Mouse (Mus musculus): ENCODE results near the gene Iffo1. TPM values are rescaled to one million over a fixed set of nuclear protein-coding genes. Genes with fewer than 3 reads are reported as not detected.

Gene Iffo1
- polyA plus RNA-seq, 1 experiment = 51.8 TPM

- Histone ChIP-seq H3K4me1 (ENCODE audit: control insufficient read depth, insufficient read depth, low read length) (peaks cover 12% of the 10 kb centered on the region), H3K4me3 (ENCODE audit: insufficient read depth, low read length) (peak overlapping the region; percentile 92), H3K27ac (ENCODE audit: insufficient read depth, low read depth, low read length) (peak overlapping the region; percentile 85)
- TF ChIP-seq POLR2A (IDR thresholded peaks at IDR 0.05; ENCODE audit: borderline replicate concordance, low read depth, low read length) (no peak), CTCF (IDR thresholded peaks at IDR 0.05; ENCODE audit: low read depth, low read length) (no peak)
Observed at GRCm38 (mm10) chr6:125164672-125165327, 19.8 kb downstream of the Iffo1 start.

DNA sequence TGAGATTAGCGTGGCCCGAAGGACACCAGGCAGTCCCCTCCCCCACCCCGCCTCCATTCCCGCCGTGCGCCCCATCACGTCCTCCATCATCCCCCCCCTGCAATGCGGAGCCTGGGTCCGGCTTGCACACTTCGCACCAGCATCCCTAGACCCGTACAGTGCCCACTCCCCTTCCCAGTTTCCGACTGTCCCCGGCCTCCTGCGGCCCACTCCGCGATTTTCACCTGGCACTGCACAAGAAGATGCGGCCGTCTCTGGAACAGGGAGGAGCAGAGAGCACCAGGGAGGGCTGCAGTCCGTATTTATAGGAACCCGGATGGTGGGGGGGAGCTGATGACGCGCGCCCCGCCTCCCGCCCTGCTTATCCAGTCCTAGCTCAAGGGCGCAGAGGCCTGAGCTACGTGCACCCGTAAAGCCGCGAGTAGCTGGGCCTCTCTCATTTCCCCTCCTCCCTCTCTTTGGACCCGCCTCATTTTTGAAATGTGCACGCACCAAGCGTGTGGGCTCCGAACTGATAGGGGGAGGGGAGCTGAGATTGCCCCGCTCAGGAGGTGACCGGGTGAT is 20.4 kb downstream of the Iffo1 start:
- H3K4me1 ChIP-seq (ENCODE audit: control insufficient read depth, insufficient read depth, low read length) = peaks cover 12% of the 10 kb centered on the region
- peak overlapping the region; percentile 85 for H3K27ac ChIP-seq (ENCODE audit: insufficient read depth, low read depth, low read length)
- H3K4me3 ChIP-seq (ENCODE audit: insufficient read depth, low read length) = peak overlapping the region; percentile 92
- TF ChIP-seq CTCF (IDR thresholded peaks at IDR 0.05; ENCODE audit: low read depth, low read length) = no peak
- TF ChIP-seq POLR2A (IDR thresholded peaks at IDR 0.05; ENCODE audit: borderline replicate concordance, low read depth, low read length) = peak; percentile 94; the same call in 1 of the 2 replicates

- peak within 1 kb of the TSS; percentile 85 for H3K27ac ChIP-seq (ENCODE audit: insufficient read depth, low read depth, low read length)
- peaks cover 12% of the 10 kb centered on the region for H3K4me1 ChIP-seq (ENCODE audit: control insufficient read depth, insufficient read depth, low read length)
- peak within 1 kb of the TSS; percentile 92 for H3K4me3 ChIP-seq (ENCODE audit: insufficient read depth, low read length)
- TF ChIP-seq CTCF (IDR thresholded peaks at IDR 0.05; ENCODE audit: low read depth, low read length) (no peak), POLR2A (IDR thresholded peaks at IDR 0.05; ENCODE audit: borderline replicate concordance, low read depth, low read length) (no peak)
Observed at GRCm38 (mm10) chr6:125166051-125166751, 21.2 kb downstream of the Iffo1 start, which contains the start of gene Gapdh. Gapdh (minus strand) TSS chr6:125166467.

DNA sequence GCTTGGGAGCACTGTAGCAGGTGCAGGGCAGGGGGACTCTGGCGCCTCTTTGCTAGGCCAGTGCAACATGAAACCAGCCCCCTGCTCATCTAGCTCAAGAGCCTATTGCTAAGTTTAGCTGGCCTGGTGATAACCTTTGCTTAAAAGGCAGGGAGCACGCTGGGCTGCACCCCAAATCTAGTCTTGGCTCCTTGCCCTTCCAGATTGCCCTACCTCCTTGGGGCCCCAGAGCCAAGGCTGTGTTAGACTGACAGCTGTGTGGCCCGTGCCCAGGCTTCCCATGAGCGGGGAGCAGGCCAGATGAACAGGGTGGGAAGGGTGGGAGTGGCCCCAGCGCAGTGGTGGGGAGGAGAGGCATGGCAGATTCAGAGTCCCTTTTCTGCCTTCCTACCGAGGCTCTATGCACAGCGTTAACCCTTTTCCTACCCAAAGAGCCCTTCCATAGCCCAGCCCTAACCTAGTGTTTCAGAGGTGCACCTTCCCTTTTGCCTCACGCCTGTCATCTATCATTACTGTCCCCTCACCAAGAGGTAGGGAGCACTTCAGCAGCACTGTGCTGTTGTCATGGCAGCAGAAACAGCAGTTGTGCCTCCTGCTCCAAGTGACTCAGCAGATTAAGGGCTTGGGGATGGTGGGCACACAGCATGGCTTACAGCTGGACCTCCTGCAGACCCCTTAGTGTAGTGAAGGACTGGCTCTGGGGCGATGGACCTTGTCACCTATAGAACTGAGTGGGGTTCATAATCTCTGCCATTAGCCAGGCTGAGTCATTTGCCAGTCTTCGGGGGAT is 22.0 kb downstream of the Iffo1 start:
- peak overlapping the region; percentile 77 for H3K27ac ChIP-seq (ENCODE audit: insufficient read depth, low read depth, low read length)
- peaks cover 12% of the 10 kb centered on the region for H3K4me1 ChIP-seq (ENCODE audit: control insufficient read depth, insufficient read depth, low read length)
- TF ChIP-seq POLR2A (IDR thresholded peaks at IDR 0.05; ENCODE audit: borderline replicate concordance, low read depth, low read length) (no peak), CTCF (IDR thresholded peaks at IDR 0.05; ENCODE audit: low read depth, low read length) (no peak)
- peak overlapping the region; percentile 64 for H3K4me3 ChIP-seq (ENCODE audit: insufficient read depth, low read length)

DNA sequence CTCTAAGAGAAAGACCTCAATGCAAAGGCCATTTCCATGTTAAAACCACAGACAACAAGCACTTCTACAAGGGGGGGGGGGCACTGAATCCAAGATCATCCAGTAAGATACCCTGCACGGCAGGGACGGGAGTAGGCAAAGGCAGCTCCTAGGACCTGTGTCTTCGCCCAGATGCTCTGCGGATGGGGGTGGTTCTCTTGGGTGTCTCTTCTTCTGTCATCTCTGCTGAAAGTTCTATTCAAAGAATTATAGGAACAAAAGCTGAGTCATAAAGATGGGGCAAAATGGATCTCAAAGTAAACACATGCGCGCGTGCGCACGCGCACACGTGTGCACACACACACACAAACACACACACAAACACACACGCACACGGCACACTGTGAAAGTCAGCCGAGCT is 23.0 kb downstream of the Iffo1 start:
- Histone ChIP-seq H3K4me3 (ENCODE audit: insufficient read depth, low read length) (no peak overlapping the region), H3K4me1 (ENCODE audit: control insufficient read depth, insufficient read depth, low read length) (peaks cover 12% of the 10 kb centered on the region), H3K27ac (ENCODE audit: insufficient read depth, low read depth, low read length) (0 out of 2 replicates have a peak overlapping the region, but pooled peaks have one; percentile 77)
- TF ChIP-seq POLR2A (IDR thresholded peaks at IDR 0.05; ENCODE audit: borderline replicate concordance, low read depth, low read length) (no peak), CTCF (IDR thresholded peaks at IDR 0.05; ENCODE audit: low read depth, low read length) (no peak)

DNA sequence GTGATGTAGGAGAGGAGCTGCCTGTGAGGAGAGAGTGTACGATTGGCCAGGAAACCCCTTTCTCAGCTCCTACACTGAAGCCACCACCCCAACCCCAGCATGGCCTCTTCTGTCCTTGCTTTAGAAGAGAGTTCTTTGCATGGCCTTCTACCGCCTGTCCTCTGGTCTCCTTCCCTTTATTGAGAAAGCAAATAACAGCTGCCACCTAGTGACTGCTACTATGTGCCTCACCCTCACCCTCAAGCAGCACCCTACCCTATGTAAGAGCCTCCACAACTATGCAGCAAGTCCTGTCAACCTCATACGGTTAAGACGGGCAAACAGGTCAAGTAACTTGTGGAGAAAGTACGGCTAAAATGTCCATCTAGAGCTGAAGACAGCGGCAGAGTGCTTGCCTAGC is 25.2 kb downstream of the Iffo1 start:
- TF ChIP-seq CTCF (IDR thresholded peaks at IDR 0.05; ENCODE audit: low read depth, low read length) (no peak), POLR2A (IDR thresholded peaks at IDR 0.05; ENCODE audit: borderline replicate concordance, low read depth, low read length) (no peak)
- Histone ChIP-seq H3K4me1 (ENCODE audit: control insufficient read depth, insufficient read depth, low read length) (peaks cover 9% of the 10 kb centered on the region), H3K4me3 (ENCODE audit: insufficient read depth, low read length) (no peak overlapping the region), H3K27ac (ENCODE audit: insufficient read depth, low read depth, low read length) (no peak overlapping the region)

DNA sequence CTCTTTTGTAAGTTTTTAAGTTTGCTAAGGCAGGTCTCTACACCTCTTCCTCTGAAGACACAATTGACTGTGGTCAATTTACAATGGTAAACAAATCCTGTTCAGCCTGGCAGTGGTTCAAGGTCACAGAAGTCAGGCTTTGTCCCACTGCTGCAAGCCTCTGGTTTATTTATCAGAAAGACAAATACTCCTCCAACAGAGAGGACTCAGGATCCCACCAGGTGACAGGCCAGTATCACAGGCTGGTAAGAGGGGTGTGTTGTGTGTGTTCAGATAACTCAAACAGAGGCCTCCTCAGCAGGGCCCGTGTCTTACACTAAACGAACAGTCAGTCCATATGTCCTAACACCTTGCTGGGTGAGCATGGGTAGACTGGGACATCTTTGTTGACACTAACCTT is 27.4 kb downstream of the Iffo1 start:
- Histone ChIP-seq H3K4me3 (ENCODE audit: insufficient read depth, low read length) (no peak overlapping the region), H3K4me1 (ENCODE audit: control insufficient read depth, insufficient read depth, low read length) (peaks cover 5% of the 10 kb centered on the region), H3K27ac (ENCODE audit: insufficient read depth, low read depth, low read length) (no peak overlapping the region)
- TF ChIP-seq CTCF (IDR thresholded peaks at IDR 0.05; ENCODE audit: low read depth, low read length) (no peak), POLR2A (IDR thresholded peaks at IDR 0.05; ENCODE audit: borderline replicate concordance, low read depth, low read length) (no peak)

DNA sequence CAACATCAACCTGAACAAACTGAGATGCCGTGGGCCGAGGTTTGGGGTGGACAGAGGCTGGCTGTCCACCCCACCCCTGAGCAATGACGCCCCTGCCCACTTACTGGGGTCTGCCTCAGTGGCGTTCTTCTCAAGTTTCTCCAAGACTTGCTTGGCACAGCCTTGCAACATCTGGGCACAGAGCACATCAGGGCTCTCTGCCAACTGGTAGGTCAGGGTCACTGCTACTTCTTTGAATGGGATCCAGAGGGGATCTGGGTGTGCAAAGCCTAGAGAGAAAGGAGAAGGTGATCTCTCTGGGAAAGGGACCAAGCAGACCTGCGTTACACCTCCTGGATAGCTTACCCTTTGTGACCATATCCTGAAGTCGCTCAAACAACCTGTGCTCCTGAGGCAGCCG is 28.2 kb downstream of the Iffo1 start:
- no peak overlapping the region for H3K27ac ChIP-seq (ENCODE audit: insufficient read depth, low read depth, low read length)
- no peaks in the 10 kb centered on the region for H3K4me1 ChIP-seq (ENCODE audit: control insufficient read depth, insufficient read depth, low read length)
- no peak overlapping the region for H3K4me3 ChIP-seq (ENCODE audit: insufficient read depth, low read length)
- TF ChIP-seq CTCF (IDR thresholded peaks at IDR 0.05; ENCODE audit: low read depth, low read length) (no peak), POLR2A (IDR thresholded peaks at IDR 0.05; ENCODE audit: borderline replicate concordance, low read depth, low read length) (no peak)

DNA sequence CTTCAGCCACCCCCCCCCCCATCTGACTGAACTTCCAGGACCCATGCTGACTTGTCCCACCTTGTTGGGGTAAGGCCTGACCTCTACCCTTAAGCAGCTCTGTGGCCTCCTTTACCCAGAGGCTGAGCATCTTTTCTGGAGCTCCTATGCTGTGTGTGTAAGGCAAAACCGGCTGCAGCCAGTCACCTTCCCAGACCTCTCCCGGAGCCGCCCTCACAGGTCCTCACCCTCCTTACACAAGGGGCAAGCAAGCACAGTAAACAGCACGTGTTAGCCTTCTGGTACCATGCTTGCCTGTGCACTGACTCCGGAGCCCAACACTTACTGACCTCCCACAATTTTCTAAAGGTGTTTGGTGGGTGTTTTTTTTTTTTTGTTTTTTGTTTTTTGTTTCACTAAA is 30.4 kb downstream of the Iffo1 start:
- Histone ChIP-seq H3K27ac (ENCODE audit: insufficient read depth, low read depth, low read length) (no peak overlapping the region), H3K4me1 (ENCODE audit: control insufficient read depth, insufficient read depth, low read length) (no peaks in the 10 kb centered on the region), H3K4me3 (ENCODE audit: insufficient read depth, low read length) (no peak overlapping the region)
- TF ChIP-seq POLR2A (IDR thresholded peaks at IDR 0.05; ENCODE audit: borderline replicate concordance, low read depth, low read length) (no peak), CTCF (IDR thresholded peaks at IDR 0.05; ENCODE audit: low read depth, low read length) (no peak)

Measured in bone marrow macrophage, adult 2 months (primary cell).